Mouse (Mus musculus): ENCODE measurements at regions not wholly inside any gene's neighbourhood (a gene's known extent, or its start where the extent isn't known, plus 50 kb on each side); places are given as distances from the start of the nearest gene placed in this dataset.

DNA sequence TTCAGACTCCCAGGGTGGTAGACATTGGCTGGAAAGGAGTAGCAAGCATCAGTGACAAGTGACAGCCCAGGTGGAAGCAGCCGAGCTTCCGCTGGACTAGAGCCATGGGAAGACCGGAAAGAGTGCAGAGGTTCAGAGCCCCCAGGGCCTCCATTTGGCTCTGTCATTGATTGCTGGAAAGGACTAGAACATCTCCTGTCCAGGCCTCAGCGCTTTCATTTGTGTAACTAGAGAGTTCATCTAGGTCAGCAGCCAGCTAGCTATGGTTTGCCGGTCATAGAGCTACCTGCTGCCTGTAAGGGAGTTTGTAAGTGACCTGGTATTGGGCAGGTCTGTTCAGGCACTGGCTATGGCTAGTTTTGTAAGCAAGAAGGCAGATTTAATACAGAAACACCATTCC lies 134.3 kb downstream of the Gm10260 start:
- TF ChIP-seq CTCF (IDR thresholded peaks at IDR 0.05; ENCODE audit: borderline replicate concordance, insufficient read depth, low read length) = no peak
- TF ChIP-seq POLR2A (IDR thresholded peaks at IDR 0.05; ENCODE audit: low read depth, low read length) = no peak
